Mouse (Mus musculus) spleen, postnatal 0 days (tissue): ENCODE data around the gene Gsdmc3. TPM values are rescaled to one million over a fixed set of nuclear protein-coding genes. Genes with fewer than 3 reads are reported as not detected.

Source experiments
- polyA plus RNA-seq: library from polyadenylated mRNA; unstranded; fragments of >200 nt; fragmentation: Nextera tagmentation; extraction: Ambion mirVana; gene quantifications from 2 replicates; pipeline ENCODE4 v1.2.1, GENCODE M21; 2015

Gsdmc3 gene
- polyA plus RNA-seq: not detected in 2 replicates

GRCm38 (mm10) chr15:63878458-63878857, at the start of gene Gsdmc3:
Gene Gsdmc3, minus strand, starts transcription at chr15:63878558.

GRCm38 (mm10) chr15:63912197-63912596, 33.8 kb upstream of the Gsdmc3 start, which contains the start of gene Gsdmc4:
Gene Gsdmc4, minus strand, starts transcription at chr15:63912297.

Other genes with a start within 250 kb of the Gsdmc3 start
- not detected in 2 replicates for gene Gsdmc2, start 33.4 kb downstream of the Gsdmc3 start, polyA plus RNA-seq
- 0.06 TPM in 1 of 2 replicates, not detected in the other for gene Gsdmc4, start 33.7 kb upstream of the Gsdmc3 start, polyA plus RNA-seq
- 64.3 and 77.2 TPM in 2 replicates for gene Fam49b, start 181.9 kb upstream of the Gsdmc3 start, polyA plus RNA-seq